Comparison of ENCODE assay signal across 19 mouse cellular contexts in the genomic region with DNA sequence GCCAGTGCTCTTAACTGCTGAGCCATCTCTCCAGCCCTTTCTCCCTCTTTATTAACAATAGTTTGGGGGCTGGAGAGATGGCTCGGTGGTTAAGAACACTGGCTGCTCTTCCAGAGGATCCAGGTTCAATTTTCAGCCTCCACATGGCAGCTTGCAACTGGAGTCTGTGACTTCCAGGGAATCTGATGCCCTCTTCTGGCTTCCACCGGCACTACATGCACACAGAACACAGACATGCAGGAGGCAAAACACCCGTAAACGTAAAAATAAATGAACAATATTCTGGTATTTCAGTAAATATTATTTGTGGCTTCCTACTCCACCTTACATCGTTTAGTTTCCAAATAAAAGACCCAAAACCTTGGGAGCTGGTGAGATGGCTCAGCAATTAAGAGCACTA. TPM values are rescaled to one million over a fixed set of nuclear protein-coding genes. Genes with fewer than 3 reads are reported as not detected.
A peak's percentile ranks its signal among the peaks of the same experiment; 100 is the strongest.
DNase-seq lines count a peak whose midpoint lies in the region; ATAC-seq and TF ChIP-seq lines count a peak whose summit lies in the region.
"Had no signal": no experiment of that assay in that cellular context is flagged by ENCODE, and none has a peak within 500 bp of the region (broad histone marks: within the 10 kb centered on the region; RNA-seq: fewer than 3 reads in every experiment).

No protein-coding gene starts in this region.

- 79% methylated on average over 5 of the region's 5 CpGs for WGBS in cerebellum, adult 2 months
- 81% methylated on average over 5 of the region's 5 CpGs for WGBS in kidney, adult 2 months

- H3K27me3 ChIP-seq in cerebellum, adult 2 months (ENCODE audit: control insufficient read depth, insufficient read depth, low read length) = no peaks in the 10 kb centered on the region
- no peaks in the 10 kb centered on the region for H3K27me3 ChIP-seq in kidney, adult 2 months (replicated peaks; ENCODE audit: control insufficient read depth, insufficient read depth, low read length)
- no peaks in the 10 kb centered on the region for H3K27me3 ChIP-seq in testis, adult 2 months (ENCODE audit: control insufficient read depth, insufficient read depth, low read length)
- no peaks in the 10 kb centered on the region for H3K27me3 ChIP-seq in splenic B cell, adult 2 months (ENCODE audit: control insufficient read depth, insufficient read depth, low read length, poor library complexity, severe bottlenecking)

- DNase-seq in cerebellum, adult 2 months = no peak
- no peak for DNase-seq in cerebellum, postnatal 4 days (ENCODE audit: low spot score in 2 of 2)
- no peak for DNase-seq in kidney, adult 2 months
- DNase-seq in kidney, adult 9 months = no peak
- DNase-seq in testis, postnatal 14 days (ENCODE audit: low spot score) = no peak
- DNase-seq in splenic B cell, adult 2 months (ENCODE audit: low read depth, low spot score) = peak; percentile 44
- DNase-seq: adrenal gland, adult 2 months; B cell, adult 2 months; lung, adult 18-20 months; thymus, adult 18-20 months had no signal

- H3K36me3 ChIP-seq in kidney, adult 2 months (ENCODE audit: control insufficient read depth, insufficient read depth, low read length) = no peaks in the 10 kb centered on the region
- H3K36me3 ChIP-seq in testis, adult 2 months (ENCODE audit: control insufficient read depth, insufficient read depth, low read length) = no peaks in the 10 kb centered on the region
- H3K36me3 ChIP-seq in splenic B cell, adult 2 months (ENCODE audit: control insufficient read depth, insufficient read depth, low read length, poor library complexity, severe bottlenecking) = no peaks in the 10 kb centered on the region

- H3K27ac ChIP-seq in cerebellum, adult 2 months (ENCODE audit: insufficient read depth, low read length) = no peak overlapping the region
- no peak overlapping the region for H3K27ac ChIP-seq in kidney, adult 2 months (ENCODE audit: insufficient read depth, low read depth, low read length)
- H3K27ac ChIP-seq in testis, adult 2 months (ENCODE audit: control insufficient read depth, insufficient read depth, low read depth, low read length) = no peak overlapping the region

- TF ChIP-seq POLR2A in cerebellum, adult 2 months (IDR thresholded peaks at IDR 0.05; ENCODE audit: borderline replicate concordance, insufficient read depth, low read length) = no peak
- TF ChIP-seq POLR2A in kidney, adult 2 months (IDR thresholded peaks at IDR 0.05; ENCODE audit: low read depth, low read length) = no peak
- no peak for TF ChIP-seq POLR2A in testis, adult 2 months (IDR thresholded peaks at IDR 0.05; ENCODE audit: control insufficient read depth, low read depth, low read length)

- TF ChIP-seq CTCF in cerebellum, adult 2 months (IDR thresholded peaks at IDR 0.05; ENCODE audit: borderline replicate concordance, insufficient read depth, low read depth, low read length) = 0 out of 2 replicates have a peak, but pooled peaks have one; percentile 2
- peak; percentile 43 for TF ChIP-seq CTCF in kidney, adult 2 months (conservative IDR thresholded peaks at IDR 0.05; ENCODE audit: insufficient read depth, insufficient read length, low read depth, low read length)
- peak; percentile 26; the same call in 1 of the 2 replicates for TF ChIP-seq CTCF in testis, adult 2 months (IDR thresholded peaks at IDR 0.05; ENCODE audit: control insufficient read depth, insufficient read depth, insufficient replicate concordance, low read depth, low read length)

- no peak overlapping the region for H3K4me3 ChIP-seq in cerebellum, adult 2 months (replicated peaks; ENCODE audit: insufficient read depth, low read depth, low read length)
- no peak overlapping the region for H3K4me3 ChIP-seq in kidney, adult 2 months (ENCODE audit: insufficient read depth, low read depth, low read length)
- H3K4me3 ChIP-seq in testis, adult 2 months (ENCODE audit: control insufficient read depth, low read depth, low read length) = no peak overlapping the region

- no peak for ATAC-seq in megakaryocyte-erythroid progenitor cell, adult 5-6 weeks (replicated peaks; ENCODE audit: low FRiP score, low TSS enrichment, poor library complexity, severe bottlenecking)
- ATAC-seq: intestine, embryonic 16.5 days had no signal

- H3K4me1 ChIP-seq in cerebellum, adult 2 months (ENCODE audit: control insufficient read depth, insufficient read depth, low read length) = no peaks in the 10 kb centered on the region
- H3K4me1 ChIP-seq in kidney, adult 2 months (ENCODE audit: control insufficient read depth, insufficient read depth, low read length) = no peaks in the 10 kb centered on the region
- H3K4me1 ChIP-seq in testis, adult 2 months (ENCODE audit: control insufficient read depth, insufficient read depth, low read length) = peaks cover 5% of the 10 kb centered on the region

RNA-seq across cellular contexts. Expression of gene Ceacam9, which starts 11.1 kb away (rescaled TPM):
- not detected in 2 replicates for polyA plus RNA-seq in cerebellum, adult 2 months (2012; rRNA removed)
- polyA plus RNA-seq in kidney, adult 2 months (2012; rRNA removed) = not detected in 2 replicates
- polyA plus RNA-seq in testis, adult 2 months (2012; rRNA removed) = not detected in 2 replicates
- not detected in 2 replicates for total RNA-seq in megakaryocyte-erythroid progenitor cell, adult 5-6 weeks (2014; fragmentation: Nextera tagmentation)
- total RNA-seq in megakaryocyte-erythroid progenitor cell, adult 5-6 weeks (2017) = not detected in 2 replicates
- total RNA-seq: adrenal gland, adult 2 months; common myeloid progenitor, adult 5-6 weeks; left cerebral cortex, postnatal 10 days had no signal
- polyA plus RNA-seq: adrenal gland, adult 2 months; intestine, embryonic 16.5 days; large intestine, adult 2 months; neural tube, embryonic 11.5 days; spleen, adult 2 months had no signal

RNA-seq across cellular contexts. Expression of gene Ap2s1, which starts 27.6 kb away (rescaled TPM):
- polyA plus RNA-seq in cerebellum, adult 2 months (2012; rRNA removed) = 424 and 454 TPM in 2 replicates
- 288 and 300 TPM in 2 replicates for polyA plus RNA-seq in kidney, adult 2 months (2012; rRNA removed)
- 240 and 279 TPM in 2 replicates for polyA plus RNA-seq in testis, adult 2 months (2012; rRNA removed)
- 138 and 161 TPM in 2 replicates for total RNA-seq in megakaryocyte-erythroid progenitor cell, adult 5-6 weeks (2014; fragmentation: Nextera tagmentation)
- total RNA-seq in megakaryocyte-erythroid progenitor cell, adult 5-6 weeks (2017) = 55.7 and 62.9 TPM in 2 replicates

RNA-seq across cellular contexts. Expression of gene Ceacam15, which starts 35.1 kb away (rescaled TPM):
- 0.08 TPM in 1 of 2 replicates, not detected in the other for polyA plus RNA-seq in cerebellum, adult 2 months (2012; rRNA removed)
- polyA plus RNA-seq in kidney, adult 2 months (2012; rRNA removed) = not detected in 2 replicates
- polyA plus RNA-seq in testis, adult 2 months (2012; rRNA removed) = 0.10 TPM in 1 of 2 replicates, not detected in the other
- not detected in 2 replicates for total RNA-seq in megakaryocyte-erythroid progenitor cell, adult 5-6 weeks (2014; fragmentation: Nextera tagmentation)
- total RNA-seq in megakaryocyte-erythroid progenitor cell, adult 5-6 weeks (2017) = not detected in 2 replicates
- total RNA-seq: adrenal gland, adult 2 months; common myeloid progenitor, adult 5-6 weeks; left cerebral cortex, postnatal 10 days had no signal
- polyA plus RNA-seq: adrenal gland, adult 2 months; gonadal fat pad, adult 2 months; intestine, embryonic 16.5 days; large intestine, adult 2 months; neural tube, embryonic 11.5 days; spleen, adult 2 months had no signal
